Mouse (Mus musculus) testis, adult 2 months (tissue): ENCODE measurements around the gene Tll1. TPM values are rescaled to one million over a fixed set of nuclear protein-coding genes. Genes with fewer than 3 reads are reported as not detected.

Experiments
- H3K27ac ChIP-seq: fragments of 200-500 bp; 2 replicates; pipeline ENCODE4 v1.5.1; 2012; ENCODE audit warnings: low read depth, low read length; ENCODE audit not compliant: control insufficient read depth, insufficient read depth
- H3K27me3 ChIP-seq: fragments of 200-500 bp; 2 replicates; pipeline ENCODE4 v1.6.1; 2012; ENCODE audit warnings: mild to moderate bottlenecking, low read length, moderate library complexity; ENCODE audit not compliant: control insufficient read depth, insufficient read depth
- H3K36me3 ChIP-seq: fragments of 200-500 bp; 2 replicates; pipeline ENCODE4 v1.6.1; 2012; ENCODE audit warnings: mild to moderate bottlenecking, low read length; ENCODE audit not compliant: control insufficient read depth, insufficient read depth
- H3K4me1 ChIP-seq: fragments of 200-500 bp; 2 replicates; pipeline ENCODE4 v1.6.1; 2012; ENCODE audit warnings: low read length; ENCODE audit not compliant: control insufficient read depth, insufficient read depth
- H3K4me3 ChIP-seq: fragments of 200-500 bp; 2 replicates; pipeline ENCODE4 v1.5.1; 2012; ENCODE audit warnings: low read depth, mild to moderate bottlenecking, low read length, moderate library complexity, mixed read lengths; ENCODE audit not compliant: control insufficient read depth
- CTCF ChIP-seq: fragments of 200-500 bp; IDR thresholded peaks from 2 replicates; pipeline ENCODE4 v1.5.1; 2012; ENCODE audit warnings: low read depth, mild to moderate bottlenecking, inconsistent platforms, low read length, moderate library complexity; ENCODE audit not compliant: control insufficient read depth, insufficient read depth, insufficient replicate concordance
- POLR2A ChIP-seq: fragments of 200-500 bp; IDR thresholded peaks from 2 replicates; pipeline ENCODE4 v1.6.1; 2012; ENCODE audit warnings: low read depth, mild to moderate bottlenecking, inconsistent platforms, low read length, moderate library complexity; ENCODE audit not compliant: control insufficient read depth
- polyA plus RNA-seq: library from polyadenylated mRNA; depleted of rRNA; stranded (reverse); fragments of >200 nt; gene quantifications from 2 replicates; pipeline ENCODE4 v1.2.3, GENCODE M21; 2012; rRNA removed

The Tll1 gene
- 0.06 and 0.11 TPM in 2 replicates for polyA plus RNA-seq

GRCm38 (mm10) chr8:64206024-64206385 lies at the start of gene Tll1:
TSS of gene Tll1 (minus strand) at chr8:64206271.
- H3K4me3 ChIP-seq: peak within 1 kb of the TSS; percentile 52
- H3K27ac ChIP-seq: no peak within 1 kb of the TSS
- H3K27me3 ChIP-seq: 0 out of 2 replicates have a peak, but pooled peaks cover 2% of the 10 kb centered on the region
- TF ChIP-seq POLR2A (no peak), CTCF (no peak)
- H3K36me3 ChIP-seq: no peaks in the 10 kb centered on the region
- peaks cover 10% of the 10 kb centered on the region for H3K4me1 ChIP-seq

GRCm38 (mm10) chr8:64238645-64239044 lies 32.6 kb upstream of the Tll1 start:
- H3K4me3 ChIP-seq: no peak overlapping the region
- no peak overlapping the region for H3K27ac ChIP-seq
- no peaks in the 10 kb centered on the region for H3K27me3 ChIP-seq
- H3K36me3 ChIP-seq: no peaks in the 10 kb centered on the region
- TF ChIP-seq CTCF: no peak
- TF ChIP-seq POLR2A: no peak
- H3K4me1 ChIP-seq: no peaks in the 10 kb centered on the region

- Histone ChIP-seq H3K27me3 (no peaks in the 10 kb centered on the region), H3K27ac (no peak overlapping the region), H3K36me3 (no peaks in the 10 kb centered on the region), H3K4me1 (no peaks in the 10 kb centered on the region), H3K4me3 (no peak overlapping the region)
- no peak for TF ChIP-seq POLR2A
- TF ChIP-seq CTCF: no peak
Measured at GRCm38 (mm10) chr8:64221600-64221999, 15.5 kb upstream of the Tll1 start.

GRCm38 (mm10) chr8:64217644-64218043 lies 11.6 kb upstream of the Tll1 start:
- Histone ChIP-seq H3K27ac (no peak overlapping the region), H3K27me3 (no peaks in the 10 kb centered on the region), H3K4me3 (no peak overlapping the region), H3K4me1 (no peaks in the 10 kb centered on the region), H3K36me3 (no peaks in the 10 kb centered on the region)
- TF ChIP-seq POLR2A: no peak
- no peak for TF ChIP-seq CTCF

GRCm38 (mm10) chr8:64216252-64216651 lies 10.2 kb upstream of the Tll1 start:
- Histone ChIP-seq H3K4me3 (no peak overlapping the region), H3K4me1 (no peaks in the 10 kb centered on the region), H3K36me3 (no peaks in the 10 kb centered on the region), H3K27ac (no peak overlapping the region), H3K27me3 (no peaks in the 10 kb centered on the region)
- TF ChIP-seq POLR2A (no peak), CTCF (no peak)

- no peaks in the 10 kb centered on the region for H3K27me3 ChIP-seq
Measured at GRCm38 (mm10) chr8:64215374-64215773, 9.3 kb upstream of the Tll1 start.

GRCm38 (mm10) chr8:64214906-64215305 lies 8.8 kb upstream of the Tll1 start:
- Histone ChIP-seq H3K4me3 (no peak overlapping the region), H3K27me3 (no peaks in the 10 kb centered on the region), H3K36me3 (no peaks in the 10 kb centered on the region), H3K4me1 (no peaks in the 10 kb centered on the region), H3K27ac (no peak overlapping the region)
- TF ChIP-seq POLR2A: no peak
- no peak for TF ChIP-seq CTCF

More at GRCm38 (mm10) chr8:64215374-64215773, 9.3 kb upstream of the Tll1 start:
- Histone ChIP-seq H3K27ac (no peak overlapping the region), H3K4me3 (no peak overlapping the region), H3K4me1 (no peaks in the 10 kb centered on the region), H3K36me3 (no peaks in the 10 kb centered on the region)
- TF ChIP-seq CTCF: no peak
- TF ChIP-seq POLR2A: no peak

GRCm38 (mm10) chr8:64206411-64206861 lies 365 bp upstream of the Tll1 start:
- TF ChIP-seq CTCF (no peak), POLR2A (no peak)
- peaks cover 10% of the 10 kb centered on the region for H3K4me1 ChIP-seq
- no peak overlapping the region for H3K27ac ChIP-seq
- H3K36me3 ChIP-seq: no peaks in the 10 kb centered on the region
- no peak overlapping the region for H3K4me3 ChIP-seq
- 0 out of 2 replicates have a peak, but pooled peaks cover 2% of the 10 kb centered on the region for H3K27me3 ChIP-seq
